In the genomic region with DNA sequence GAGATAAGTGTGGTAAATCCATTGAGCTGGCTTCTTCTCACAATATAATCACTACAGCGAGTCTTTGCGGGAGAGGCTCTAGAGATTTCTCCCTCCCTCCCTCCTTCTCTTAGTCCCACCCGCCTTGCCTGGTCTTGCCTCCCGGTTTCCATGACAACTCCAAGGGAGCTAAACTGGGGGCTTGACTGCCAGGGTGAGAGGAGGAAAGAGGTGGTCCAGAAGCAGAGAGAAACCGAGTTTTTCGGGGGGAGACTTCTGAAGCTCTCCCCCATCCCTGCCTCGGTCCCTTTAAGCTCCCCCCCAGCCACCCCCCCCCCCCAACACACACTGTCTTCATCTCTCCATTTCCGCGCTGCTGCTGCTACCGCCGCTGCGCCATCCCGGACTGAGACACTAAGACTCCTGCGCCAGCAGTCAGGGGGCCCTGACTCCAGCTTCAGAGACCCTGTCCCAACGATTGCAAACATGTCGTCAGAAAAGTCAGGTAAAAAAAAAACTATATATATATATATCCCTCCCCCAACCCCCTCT, we compare ENCODE assay signal across 7 mouse cellular contexts. TPM values are rescaled to one million over a fixed set of nuclear protein-coding genes. Genes with fewer than 3 reads are reported as not detected.
DNase-seq lines count a peak whose midpoint lies in the region; ATAC-seq and TF ChIP-seq lines count a peak whose summit lies in the region.

Prrt1 (plus strand) TSS at position 313 of the 531 bp plus-strand sequence.

- peaks cover 21% of the 10 kb centered on the region; the same call in 1 of the 2 replicates for H3K4me1 ChIP-seq in lung, postnatal 0 days (ENCODE audit: insufficient read depth, low read depth, low read length)
- peaks cover 16% of the 10 kb centered on the region for H3K4me1 ChIP-seq in heart, postnatal 0 days (ENCODE audit: control insufficient read depth, insufficient read depth)
- peaks cover 56% of the 10 kb centered on the region for H3K4me1 ChIP-seq in limb, embryonic 13.5 days

- ATAC-seq in lung, postnatal 0 days, result no peak
- ATAC-seq in heart, postnatal 0 days (ENCODE audit: insufficient read depth, low read depth), result no peak
- no peak for ATAC-seq in limb, embryonic 13.5 days (ENCODE audit: low FRiP score, low read depth)

- no peaks in the 10 kb centered on the region for H3K36me3 ChIP-seq in lung, postnatal 0 days (ENCODE audit: insufficient read depth, low read length)
- peaks cover 9% of the 10 kb centered on the region for H3K36me3 ChIP-seq in heart, postnatal 0 days (replicated peaks; ENCODE audit: control insufficient read depth, insufficient read depth, low read length)
- H3K36me3 ChIP-seq in limb, embryonic 13.5 days, result peaks cover 9% of the 10 kb centered on the region; the same call in 1 of the 2 replicates

- TF ChIP-seq CTCF in lung, postnatal 0 days (IDR thresholded peaks at IDR 0.05), result no peak
- no peak for TF ChIP-seq CTCF in heart, postnatal 0 days (IDR thresholded peaks at IDR 0.05; ENCODE audit: low read depth)

- no peak for TF ChIP-seq EP300 in lung, postnatal 0 days (IDR thresholded peaks at IDR 0.05)
- no peak for TF ChIP-seq EP300 in heart, postnatal 0 days (IDR thresholded peaks at IDR 0.05; ENCODE audit: low read depth)

- no peaks in the 10 kb centered on the region for H3K9me3 ChIP-seq in lung, postnatal 0 days (ENCODE audit: low read length)
- no peaks in the 10 kb centered on the region for H3K9me3 ChIP-seq in heart, postnatal 0 days (replicated peaks; ENCODE audit: control insufficient read depth, low read length)
- H3K9me3 ChIP-seq in limb, embryonic 13.5 days, result no peaks in the 10 kb centered on the region

- peak within 1 kb of the TSS; percentile 90; the same call in 1 of the 2 replicates for H3K27ac ChIP-seq in lung, postnatal 0 days (ENCODE audit: low read length)
- H3K27ac ChIP-seq in heart, postnatal 0 days (ENCODE audit: low read depth), result peak within 1 kb of the TSS; percentile 96
- H3K27ac ChIP-seq in limb, embryonic 13.5 days, result peak within 1 kb of the TSS; percentile 95; the same call in 1 of the 2 replicates

- WGBS in lung, postnatal 0 days, result 5% methylated on average over 16 of the region's 16 CpGs
- 14% methylated on average over 16 of the region's 16 CpGs for WGBS in heart, postnatal 0 days
- 2% methylated on average over 13 of the region's 16 CpGs for WGBS in limb, embryonic 13.5 days

- H3K4me3 ChIP-seq in lung, postnatal 0 days (ENCODE audit: low read depth, low read length), result peak within 1 kb of the TSS; percentile 60
- peak within 1 kb of the TSS; percentile 69 for H3K4me3 ChIP-seq in heart, postnatal 0 days (ENCODE audit: low read depth, low read length)
- peak within 1 kb of the TSS; percentile 79 for H3K4me3 ChIP-seq in limb, embryonic 13.5 days

- H3K27me3 ChIP-seq in lung, postnatal 0 days (replicated peaks; ENCODE audit: insufficient read depth, low read length), result peaks cover 38% of the 10 kb centered on the region
- peaks cover 50% of the 10 kb centered on the region for H3K27me3 ChIP-seq in heart, postnatal 0 days (ENCODE audit: control insufficient read depth, insufficient read depth, low read length)
- peaks cover 58% of the 10 kb centered on the region for H3K27me3 ChIP-seq in limb, embryonic 13.5 days

- H3K9ac ChIP-seq in lung, postnatal 0 days (replicated peaks; ENCODE audit: low read depth), result 0 out of 2 replicates have a peak within 1 kb of the TSS, but pooled peaks have one; percentile 46
- H3K9ac ChIP-seq in heart, postnatal 0 days (replicated peaks; ENCODE audit: low read depth, low read length), result peak within 1 kb of the TSS; percentile 59
- H3K9ac ChIP-seq in limb, embryonic 13.5 days, result peak within 1 kb of the TSS; percentile 77

- DNase-seq in lung, postnatal 0 days (ENCODE audit: low spot score), result no peak
- no peak for DNase-seq in lung, postnatal 4 days
- peak; percentile 61 to 74 for DNase-seq in cerebellum, postnatal 14 days
- DNase-seq in heart, postnatal 0 days (ENCODE audit: low spot score), result peak; percentile 20
- peak; percentile 50 for DNase-seq in right cerebral cortex, postnatal 14 days
- DNase-seq in kidney, adult 11 months, result no peak

- peak within 1 kb of the TSS; percentile 62 for H3K4me2 ChIP-seq in lung, postnatal 0 days (replicated peaks; ENCODE audit: low read depth, low read length)
- H3K4me2 ChIP-seq in heart, postnatal 0 days (ENCODE audit: low read depth, low read length), result peak within 1 kb of the TSS; percentile 85
- peak within 1 kb of the TSS; percentile 94 for H3K4me2 ChIP-seq in limb, embryonic 13.5 days (replicated peaks)

RNA-seq across cellular contexts. Expression of gene Prrt1, which starts in this region (rescaled TPM):
- polyA plus RNA-seq in lung, postnatal 0 days (2015; fragmentation: Nextera tagmentation; extraction: Ambion mirVana), result 0.27 and 0.29 TPM in 2 replicates
- 0.35 TPM in 1 of 2 replicates, not detected in the other for total RNA-seq in heart, postnatal 0 days (2014; rRNA removed; ENCODE audit: low replicate concordance)
- polyA plus RNA-seq in heart, postnatal 0 days (2015; fragmentation: Nextera tagmentation; extraction: Ambion mirVana), result 0.16 and 0.19 TPM in 2 replicates
- 0.25 and 0.40 TPM in 2 replicates for polyA plus RNA-seq in limb, embryonic 13.5 days (2015; fragmentation: Nextera tagmentation; extraction: Ambion mirVana)

Comparison
In these comparisons a context has a peak if more than half of its experiments do, and no peak if none do; other contexts are left out.
1. Peak in DNase-seq, H3K4me3 ChIP-seq, H3K27ac ChIP-seq, H3K9ac ChIP-seq and H3K4me2 ChIP-seq in heart, postnatal 0 days; RNA of the gene not detected or under 1 TPM.
2. DNase-seq: peak in cerebellum, postnatal 14 days (2 of 2) and right cerebral cortex, postnatal 14 days (single experiment); none in lung, postnatal 0 days (single experiment), lung, postnatal 4 days (0 of 2) and kidney, adult 11 months (single experiment).
3. Peak in every context shown above with its lines, with median percentiles within 50 percentile points of each other: H3K27ac ChIP-seq, H3K4me2 ChIP-seq, H3K4me3 ChIP-seq and H3K9ac ChIP-seq.